Mouse (Mus musculus): ENCODE measurements around the gene Cd19. TPM values are rescaled to one million over a fixed set of nuclear protein-coding genes. Genes with fewer than 3 reads are reported as not detected.
A peak's percentile ranks its signal among the peaks of the same experiment; 100 is the strongest.

Gene Cd19
- total and polyA plus RNA-seq, 3 experiments = not detected

- peaks cover 3 to 12% of the 10 kb centered on the region in 2 experiments; a peak in 2 of 4 replicates for H3K4me1 ChIP-seq (ENCODE audit: control insufficient read depth in 1 of 2, insufficient read depth in 2 of 2, low read length in 2 of 2)
- H3K36me3 ChIP-seq (ENCODE audit: control insufficient read depth in 1 of 2, insufficient read depth in 2 of 2, low read length in 2 of 2) = peaks cover 0 to 11% of the 10 kb centered on the region in 2 experiments; a peak in 2 of 4 replicates
- no peak for TF ChIP-seq ZKSCAN1 (IDR thresholded peaks at IDR 0.05; ENCODE audit: low read depth, low read length)
- TF ChIP-seq CTCF (IDR thresholded peaks at IDR 0.05 in 2 of 3, conservative IDR thresholded peaks at IDR 0.05 in 1 of 3; ENCODE audit: control insufficient read depth in 1 of 3, insufficient read depth in 1 of 3, low read depth in 2 of 3, low read length in 3 of 3, poor library complexity in 1 of 3, severe bottlenecking in 1 of 3) = peak in 1 of 3 experiments; percentile 28; a peak in 3 of 6 replicates
- H3K9ac ChIP-seq (ENCODE audit: control insufficient read depth, low read depth, low read length, poor library complexity, severe bottlenecking) = no peak overlapping the region
- H3K27me3 ChIP-seq (ENCODE audit: control insufficient read depth in 1 of 2, insufficient read depth in 2 of 2, low read length in 2 of 2) = no peaks in the 10 kb centered on the region
- H3K4me3 ChIP-seq (ENCODE audit: control insufficient read depth in 1 of 2, insufficient read depth in 1 of 2, low read depth in 2 of 2, low read length in 2 of 2) = no peak overlapping the region
- no peak overlapping the region for H3K27ac ChIP-seq (ENCODE audit: control insufficient read depth, low read depth, low read length)
- DNase-seq (ENCODE audit: low read depth, low spot score) = peak; percentile 19
- peaks cover 9% of the 10 kb centered on the region for H3K79me2 ChIP-seq (ENCODE audit: control insufficient read depth, insufficient read depth, low read length, poor library complexity)
- no peaks in the 10 kb centered on the region for H3K9me3 ChIP-seq (replicated peaks; ENCODE audit: insufficient read depth, low read length)
Observed at GRCm38 (mm10) chr7:126375012-126375411, 39.7 kb downstream of the Cd19 start.

GRCm38 (mm10) chr7:126374526-126374925 lies 40.2 kb downstream of the Cd19 start:
- Histone ChIP-seq H3K4me1 (ENCODE audit: control insufficient read depth in 1 of 2, insufficient read depth in 2 of 2, low read length in 2 of 2) (peaks cover 3 to 12% of the 10 kb centered on the region in 2 experiments; a peak in 2 of 4 replicates), H3K9ac (ENCODE audit: control insufficient read depth, low read depth, low read length, poor library complexity, severe bottlenecking) (no peak overlapping the region), H3K9me3 (replicated peaks; ENCODE audit: insufficient read depth, low read length) (no peaks in the 10 kb centered on the region), H3K79me2 (ENCODE audit: control insufficient read depth, insufficient read depth, low read length, poor library complexity) (peaks cover 9% of the 10 kb centered on the region), H3K27ac (ENCODE audit: control insufficient read depth, low read depth, low read length) (no peak overlapping the region), H3K36me3 (ENCODE audit: control insufficient read depth in 1 of 2, insufficient read depth in 2 of 2, low read length in 2 of 2) (peaks cover 0 to 11% of the 10 kb centered on the region in 2 experiments; a peak in 2 of 4 replicates), H3K27me3 (ENCODE audit: control insufficient read depth in 1 of 2, insufficient read depth in 2 of 2, low read length in 2 of 2) (no peaks in the 10 kb centered on the region), H3K4me3 (ENCODE audit: control insufficient read depth in 1 of 2, insufficient read depth in 1 of 2, low read depth in 2 of 2, low read length in 2 of 2) (no peak overlapping the region)
- DNase-seq (ENCODE audit: low read depth, low spot score) = no peak
- TF ChIP-seq SMC3 (IDR thresholded peaks at IDR 0.05; ENCODE audit: low read depth, low read length) = no peak
- TF ChIP-seq EP300 (IDR thresholded peaks at IDR 0.05; ENCODE audit: low read depth in 1 of 2, low read length in 2 of 2) = no peak
- TF ChIP-seq RCOR1 (IDR thresholded peaks at IDR 0.05; ENCODE audit: low read depth, low read length) = no peak
- TF ChIP-seq ELF1 (IDR thresholded peaks at IDR 0.05; ENCODE audit: low read depth, low read length) = no peak
- TF ChIP-seq GATA1 (IDR thresholded peaks at IDR 0.05; ENCODE audit: low read depth, low read length) = no peak
- no peak for TF ChIP-seq MEF2A (IDR thresholded peaks at IDR 0.05; ENCODE audit: extremely low read depth, insufficient replicate concordance, low read depth, low read length, poor library complexity, severe bottlenecking)
- no peak for TF ChIP-seq GABPA (IDR thresholded peaks at IDR 0.05; ENCODE audit: low read depth, low read length)
- TF ChIP-seq ZKSCAN1 (IDR thresholded peaks at IDR 0.05; ENCODE audit: low read depth, low read length) = no peak
- TF ChIP-seq ETS1 (IDR thresholded peaks at IDR 0.05; ENCODE audit: low read depth, low read length) = no peak
- TF ChIP-seq ZMIZ1 (IDR thresholded peaks at IDR 0.05; ENCODE audit: low read depth, low read length) = no peak
- no peak for TF ChIP-seq NELFE (IDR thresholded peaks at IDR 0.05; ENCODE audit: low read depth, low read length)
- TF ChIP-seq CHD1 (IDR thresholded peaks at IDR 0.05; ENCODE audit: low read depth, low read length) = no peak
- TF ChIP-seq ZC3H11A (IDR thresholded peaks at IDR 0.05; ENCODE audit: low read depth, low read length) = no peak
- TF ChIP-seq MYC (IDR thresholded peaks at IDR 0.05; ENCODE audit: low read depth, low read length) = no peak
- TF ChIP-seq USF1 (IDR thresholded peaks at IDR 0.05; ENCODE audit: low read depth, low read length) = no peak
